Mouse (Mus musculus) gastrocnemius, adult 2 months (tissue): Measurements from ENCODE around the gene Jazf1. TPM values are rescaled to one million over a fixed set of nuclear protein-coding genes. Genes with fewer than 3 reads are reported as not detected.
A peak's percentile ranks its signal among the peaks of the same experiment; 100 is the strongest.

Source experiments
- DNase-seq: peaks from one replicate; pipeline ENCODE4 v3.0.0; 2022
- H3K27ac ChIP-seq: fragments of 200-600 bp; 2 replicates; pipeline ENCODE4 v1.8.1; 2022; ENCODE audit warnings: mild to moderate bottlenecking
- H3K4me3 ChIP-seq: fragments of 200-600 bp; 2 replicates; pipeline ENCODE4 v1.8.1; 2022; ENCODE audit warnings: mild to moderate bottlenecking, moderate library complexity
- CTCF ChIP-seq: fragments of 200-600 bp; IDR thresholded peaks from 2 replicates; pipeline ENCODE4 v1.8.1; 2022; ENCODE audit warnings: antibody characterized with exemption, mild to moderate bottlenecking, moderate library complexity
- intact Hi-C: fragments of 180-260 bp; cut with DNase I; formaldehyde crosslinking; loops from one replicate; pipeline ENCODE4 v1.15.1; 2025
- total RNA-seq, 2 experiments: library from RNA; stranded (reverse); gene quantifications; 2 replicates each; pipeline ENCODE4 v1.2.3; 2021

The Jazf1 gene
- total RNA-seq, 2 experiments from 2014 or later: 0.43 to 1.1 TPM

DNA sequence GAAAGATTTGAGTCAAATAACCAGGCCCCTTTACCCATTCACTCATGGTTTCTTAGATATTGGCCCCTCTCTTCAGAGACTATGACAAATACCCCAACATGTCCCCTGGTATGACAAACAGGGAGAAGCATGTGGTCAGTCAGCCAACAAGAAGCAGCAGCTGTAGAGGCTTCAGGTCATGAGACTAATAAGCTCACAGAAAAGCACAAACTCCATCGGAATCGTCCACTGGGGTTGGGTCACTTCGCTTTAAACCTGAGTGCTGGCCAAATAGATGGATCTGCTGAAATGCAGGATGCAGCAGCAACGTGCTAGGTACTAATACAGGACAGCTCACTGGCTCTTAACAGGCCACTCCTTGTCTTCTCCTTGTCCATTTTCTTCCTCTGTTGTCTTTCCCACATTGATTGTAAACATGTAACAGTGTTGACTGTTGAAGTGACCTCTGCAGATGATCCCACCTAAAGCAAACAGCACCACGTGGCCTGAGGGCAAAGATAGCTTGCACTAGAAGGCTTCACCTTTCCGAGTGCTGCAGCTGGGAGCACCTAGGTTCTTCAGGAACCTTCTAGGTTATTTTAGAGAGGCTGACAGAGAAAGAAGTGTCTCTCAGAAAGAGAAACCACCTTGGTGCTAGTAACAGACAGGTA lies 33.9 kb downstream of the Jazf1 start:
- no peak overlapping the region for H3K4me3 ChIP-seq
- no peak for TF ChIP-seq CTCF
- no peak overlapping the region for H3K27ac ChIP-seq
- intact Hi-C loops: no loop called here
- no peak for DNase-seq

DNA sequence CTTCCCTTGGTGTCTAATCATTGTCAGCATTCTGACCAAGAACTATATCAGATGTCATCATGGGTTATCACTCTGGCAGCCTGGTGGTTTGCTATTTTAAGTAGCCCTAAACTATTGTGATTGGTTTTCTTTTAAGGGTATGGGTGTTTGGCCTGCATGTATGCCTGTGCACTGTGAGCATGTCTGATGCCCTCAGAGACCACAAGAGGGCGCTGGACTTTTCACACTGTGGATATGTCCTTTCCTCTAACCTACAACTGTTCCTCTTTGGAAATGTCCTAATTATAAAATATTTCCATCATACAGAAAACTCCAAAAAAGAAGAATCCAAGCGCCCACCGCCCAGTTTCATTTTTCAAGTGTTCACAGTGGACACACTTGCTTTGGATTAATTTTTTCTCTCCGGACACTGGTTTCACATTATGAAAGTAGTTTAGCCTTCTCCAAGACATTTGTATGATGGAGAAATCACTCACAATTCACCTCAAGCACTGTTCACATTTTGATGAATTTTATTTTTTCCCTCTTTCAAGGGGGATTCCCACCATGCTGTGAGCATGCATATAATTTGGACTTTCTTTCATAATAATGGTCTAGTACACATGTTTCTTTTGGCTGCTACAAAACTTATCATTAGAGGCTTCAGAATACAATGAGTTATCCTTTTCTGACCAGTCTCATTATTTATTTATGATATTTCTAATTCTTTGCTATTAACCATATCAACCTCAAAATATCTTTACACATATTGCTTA lies 35.5 kb downstream of the Jazf1 start:
- peak; percentile 60 for TF ChIP-seq CTCF
- DNase-seq: peak; percentile 21
- intact Hi-C loops: no loop called here
- H3K4me3 ChIP-seq: no peak overlapping the region
- H3K27ac ChIP-seq: no peak overlapping the region

DNA sequence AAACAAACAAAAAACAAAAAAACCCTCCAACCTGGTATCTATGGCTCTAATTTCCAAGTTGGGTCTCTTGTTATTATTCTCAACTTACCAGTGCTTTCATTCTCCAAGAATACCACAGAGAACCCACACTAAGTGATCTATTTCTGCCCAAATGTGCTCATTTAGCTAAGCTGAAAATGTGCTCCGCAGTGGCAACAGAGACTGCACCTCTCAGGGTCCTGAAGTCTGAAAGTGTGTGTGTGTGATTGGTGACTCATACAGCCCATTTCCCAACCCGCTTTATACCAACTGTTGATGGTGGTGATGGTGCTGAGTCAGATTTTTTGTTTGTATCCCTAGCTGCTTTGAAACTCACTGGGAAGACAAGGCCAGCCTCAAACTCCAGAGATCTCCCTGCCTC lies 46.4 kb downstream of the Jazf1 start:
- no peak for TF ChIP-seq CTCF
- no peak for DNase-seq
- H3K4me3 ChIP-seq: no peak overlapping the region
- intact Hi-C loops: no loop called here
- no peak overlapping the region for H3K27ac ChIP-seq

GRCm38 (mm10) chr6:53021081-53021480 lies 47.4 kb downstream of the Jazf1 start:
- Histone ChIP-seq H3K27ac (no peak overlapping the region), H3K4me3 (no peak overlapping the region)
- intact Hi-C loops: no loop called here
- TF ChIP-seq CTCF: no peak
- no peak for DNase-seq

- intact Hi-C loops: no loop called here
- Histone ChIP-seq H3K27ac (no peak overlapping the region), H3K4me3 (no peak overlapping the region)
- DNase-seq: no peak
- no peak for TF ChIP-seq CTCF
These were observed 50.9 kb downstream of the Jazf1 start for GRCm38 (mm10) chr6:53017357-53018205.

- intact Hi-C loops: no loop called here
- no peak for DNase-seq
- TF ChIP-seq CTCF: no peak
- H3K4me3 ChIP-seq: no peak overlapping the region
- no peak overlapping the region for H3K27ac ChIP-seq
These were observed 53.7 kb downstream of the Jazf1 start for GRCm38 (mm10) chr6:53014460-53015455.

DNA sequence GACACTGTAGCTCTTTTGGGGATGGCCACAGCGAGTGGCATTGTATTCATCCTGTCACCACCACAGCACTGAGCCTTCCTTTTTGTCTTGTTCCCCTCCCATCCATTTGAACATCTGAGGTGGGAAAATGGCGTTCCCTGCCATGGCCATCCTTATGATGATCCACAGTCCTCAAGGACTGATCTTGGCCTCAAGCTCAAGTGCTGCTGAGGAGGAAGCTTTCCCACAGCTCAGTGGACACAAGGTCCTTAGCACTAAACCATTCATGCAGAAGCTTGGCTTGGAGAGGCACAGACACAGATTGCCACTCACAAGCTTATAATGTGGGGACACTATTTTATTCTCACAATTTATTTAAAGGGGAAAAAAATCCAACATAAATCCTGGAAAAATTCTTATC lies 58.1 kb downstream of the Jazf1 start:
- Histone ChIP-seq H3K4me3 (no peak overlapping the region), H3K27ac (no peak overlapping the region)
- no peak for DNase-seq
- TF ChIP-seq CTCF: no peak
- intact Hi-C loops: no loop called here

GRCm38 (mm10) chr6:53006032-53006431 lies 62.4 kb downstream of the Jazf1 start:
- Histone ChIP-seq H3K27ac (no peak overlapping the region), H3K4me3 (no peak overlapping the region)
- intact Hi-C loops: no loop called here
- DNase-seq: no peak
- TF ChIP-seq CTCF: no peak

GRCm38 (mm10) chr6:53005544-53005943 lies 62.9 kb downstream of the Jazf1 start:
- Histone ChIP-seq H3K27ac (no peak overlapping the region), H3K4me3 (no peak overlapping the region)
- no peak for TF ChIP-seq CTCF
- intact Hi-C loops: no loop called here
- DNase-seq: no peak

DNA sequence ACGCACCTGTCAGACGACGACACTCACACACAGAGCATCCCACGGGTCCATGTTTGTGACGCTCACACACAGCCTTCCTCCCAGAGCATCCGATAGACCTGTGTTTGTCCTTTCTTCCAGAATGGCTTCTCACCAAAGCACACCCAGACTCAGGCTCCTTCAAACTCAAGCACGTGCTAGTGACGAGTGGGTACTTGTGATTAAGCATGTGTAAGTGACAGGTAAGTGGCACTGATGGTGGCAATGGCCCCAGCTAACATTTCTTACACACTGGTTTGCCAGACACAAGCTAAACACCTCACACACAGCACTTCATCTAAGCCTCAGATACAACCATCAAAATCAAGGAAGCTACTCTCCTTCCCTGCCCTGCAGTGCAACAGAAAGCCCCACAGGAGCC lies 77.6 kb downstream of the Jazf1 start:
- no peak overlapping the region for H3K4me3 ChIP-seq

DNA sequence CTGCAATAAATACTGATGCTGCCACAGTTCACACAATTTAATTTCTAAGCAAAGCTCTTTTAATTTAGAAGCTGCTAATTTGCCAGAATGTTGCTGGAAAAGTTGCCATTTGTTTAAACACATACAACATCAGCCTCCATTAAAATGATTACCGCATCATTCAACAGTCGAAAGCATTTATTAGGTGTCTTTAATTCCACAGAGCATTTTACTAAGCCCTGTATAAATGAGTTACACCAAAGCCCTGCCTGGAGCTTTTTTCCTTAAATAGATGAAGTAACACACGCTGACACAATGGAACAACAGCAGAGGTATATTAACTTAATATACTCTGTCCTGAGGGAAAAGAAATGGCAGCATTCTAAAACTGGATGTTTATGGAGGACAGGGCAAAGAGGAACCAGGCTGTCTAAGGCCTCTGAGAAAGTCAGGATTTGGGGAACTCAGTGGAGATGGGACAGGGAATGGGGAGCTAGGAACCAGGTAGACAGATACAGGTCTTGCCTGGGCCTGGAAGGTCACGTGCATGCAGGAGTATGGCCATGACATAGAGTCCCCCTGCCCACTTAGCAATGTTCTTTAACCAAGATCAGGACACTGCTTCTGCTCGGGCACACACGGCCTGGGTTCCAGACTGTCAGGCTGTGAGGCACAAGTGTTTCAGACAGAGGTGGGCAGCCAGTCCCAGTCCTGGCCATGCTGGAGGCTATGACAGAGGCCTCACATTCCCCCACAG lies 80.4 kb downstream of the Jazf1 start:
- no peak for TF ChIP-seq CTCF
- intact Hi-C loops: no loop called here

More for the DNA sequence above, 77.6 kb downstream of the Jazf1 start:
- intact Hi-C loops: no loop called here
- no peak overlapping the region for H3K27ac ChIP-seq
- no peak for TF ChIP-seq CTCF
- no peak for DNase-seq

More for the DNA sequence above, 80.4 kb downstream of the Jazf1 start:
- no peak overlapping the region for H3K27ac ChIP-seq
- no peak overlapping the region for H3K4me3 ChIP-seq
- no peak for DNase-seq
